ENCODE assay signal across 8 mouse cellular contexts in the genomic region with DNA sequence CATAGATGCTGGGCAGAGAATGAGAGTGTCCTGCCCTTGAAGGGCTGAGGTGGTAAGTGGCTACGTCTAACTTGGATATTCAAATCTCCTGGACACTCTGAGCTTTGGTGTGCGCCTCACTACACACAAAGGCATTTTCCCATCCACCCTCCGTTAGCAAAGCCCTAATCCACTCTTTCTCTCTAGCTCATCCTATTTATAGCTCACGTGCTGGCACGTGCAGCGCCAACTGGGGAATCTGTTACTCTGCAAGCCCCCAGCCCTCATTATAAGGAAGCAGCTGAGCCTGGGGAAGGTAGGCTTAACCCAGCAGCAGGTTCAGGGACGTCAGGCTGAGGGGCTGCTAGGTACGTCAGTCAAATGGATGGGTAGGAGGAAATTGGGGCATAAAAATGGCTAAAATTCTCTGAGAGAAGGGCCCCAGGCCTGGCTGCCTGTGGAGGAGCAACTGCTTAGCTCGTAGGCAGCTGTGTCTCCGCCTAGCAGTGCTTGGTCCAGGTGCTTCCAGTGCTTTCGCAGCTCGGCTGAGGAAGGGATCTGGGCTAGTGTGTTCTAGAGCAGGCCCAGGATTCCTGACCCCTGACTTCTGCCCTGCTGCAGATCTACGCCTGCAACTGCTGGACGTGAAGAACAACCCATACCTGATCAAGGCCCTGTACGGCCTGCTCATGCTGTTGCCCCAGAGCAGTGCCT. TPM values are rescaled to one million over a fixed set of nuclear protein-coding genes. Genes with fewer than 3 reads are reported as not detected.
DNase-seq lines count a peak whose midpoint lies in the region; ATAC-seq and TF ChIP-seq lines count a peak whose summit lies in the region.

No protein-coding gene starts in this region.

- intact Hi-C loops in heart, postnatal 25 days (cut with DNase I), result no loop called here
- intact Hi-C loops in left cerebral cortex, postnatal 36 days (cut with DNase I), result no loop called here

- DNase-seq in heart, postnatal 0 days (ENCODE audit: low spot score), result peak; percentile 49
- no peak for DNase-seq in heart, postnatal 25 days (ENCODE audit: low spot score)
- peak; percentile 81 for DNase-seq in brain, embryonic 14.5 days (ENCODE audit: low read depth)
- DNase-seq in left cerebral cortex, postnatal 36 days (ENCODE audit: low spot score in 2 of 2), result no peak
- DNase-seq in testis, postnatal 10 days (ENCODE audit: low spot score), result no peak

- TF ChIP-seq CTCF in heart, postnatal 0 days (IDR thresholded peaks at IDR 0.05; ENCODE audit: low read depth), result no peak
- TF ChIP-seq CTCF in brain, embryonic 14.5 days (IDR thresholded peaks at IDR 0.05; ENCODE audit: borderline replicate concordance, extremely low read depth, insufficient read depth, insufficient read length), result no peak

- no peak for TF ChIP-seq EP300 in heart, postnatal 0 days (IDR thresholded peaks at IDR 0.05; ENCODE audit: low read depth)

- H3K36me3 ChIP-seq in heart, postnatal 0 days (replicated peaks; ENCODE audit: control insufficient read depth, insufficient read depth, low read length), result no peaks in the 10 kb centered on the region
- peaks cover 17% of the 10 kb centered on the region; the same call in 1 of the 2 replicates for H3K36me3 ChIP-seq in embryonic facial prominence, embryonic 15.5 days
- H3K36me3 ChIP-seq in limb, embryonic 13.5 days, result peaks cover 35% of the 10 kb centered on the region

- H3K4me1 ChIP-seq in heart, postnatal 0 days (ENCODE audit: control insufficient read depth, insufficient read depth), result peaks cover 83% of the 10 kb centered on the region
- H3K4me1 ChIP-seq in embryonic facial prominence, embryonic 15.5 days, result peaks cover 95% of the 10 kb centered on the region
- peaks cover 67% of the 10 kb centered on the region for H3K4me1 ChIP-seq in limb, embryonic 13.5 days

- H3K27ac ChIP-seq in heart, postnatal 0 days (ENCODE audit: low read depth), result peak overlapping the region; percentile 81
- peak overlapping the region; percentile 92 for H3K27ac ChIP-seq in embryonic facial prominence, embryonic 15.5 days (replicated peaks)
- H3K27ac ChIP-seq in limb, embryonic 13.5 days, result peak overlapping the region; percentile 78

- no peak for ATAC-seq in heart, postnatal 0 days (ENCODE audit: insufficient read depth, low read depth)
- ATAC-seq in embryonic facial prominence, embryonic 15.5 days (ENCODE audit: insufficient number of reproducible peaks, low FRiP score, low TSS enrichment, low read depth), result no peak
- no peak for ATAC-seq in limb, embryonic 13.5 days (ENCODE audit: low FRiP score, low read depth)
- ATAC-seq in megakaryocyte, adult 5-6 weeks (ENCODE audit: poor library complexity, severe bottlenecking), result no peak

- no peak overlapping the region for H3K4me3 ChIP-seq in heart, postnatal 0 days (ENCODE audit: low read depth, low read length)
- H3K4me3 ChIP-seq in embryonic facial prominence, embryonic 15.5 days (replicated peaks), result no peak overlapping the region
- H3K4me3 ChIP-seq in limb, embryonic 13.5 days, result no peak overlapping the region

- H3K9me3 ChIP-seq in heart, postnatal 0 days (replicated peaks; ENCODE audit: control insufficient read depth, low read length), result no peaks in the 10 kb centered on the region
- H3K9me3 ChIP-seq in embryonic facial prominence, embryonic 15.5 days (replicated peaks), result no peaks in the 10 kb centered on the region
- no peaks in the 10 kb centered on the region for H3K9me3 ChIP-seq in limb, embryonic 13.5 days

- H3K4me2 ChIP-seq in heart, postnatal 0 days (ENCODE audit: low read depth, low read length), result no peak overlapping the region
- no peak overlapping the region for H3K4me2 ChIP-seq in embryonic facial prominence, embryonic 15.5 days (replicated peaks)
- no peak overlapping the region; the same call in 1 of the 2 replicates for H3K4me2 ChIP-seq in limb, embryonic 13.5 days (replicated peaks)

- no peaks in the 10 kb centered on the region for H3K27me3 ChIP-seq in heart, postnatal 0 days (ENCODE audit: control insufficient read depth, insufficient read depth, low read length)
- H3K27me3 ChIP-seq in embryonic facial prominence, embryonic 15.5 days, result no peaks in the 10 kb centered on the region
- no peaks in the 10 kb centered on the region for H3K27me3 ChIP-seq in limb, embryonic 13.5 days

- TF ChIP-seq POLR2A in brain, embryonic 14.5 days (IDR thresholded peaks at IDR 0.05; ENCODE audit: borderline replicate concordance, extremely low read depth, insufficient read depth, insufficient read length, poor library complexity, severe bottlenecking), result no peak

- 55% methylated on average over 15 of the region's 15 CpGs for WGBS in heart, postnatal 0 days
- WGBS in embryonic facial prominence, embryonic 15.5 days, result 58% methylated on average over 15 of the region's 15 CpGs
- 73% methylated on average over 15 of the region's 15 CpGs for WGBS in limb, embryonic 13.5 days

- H3K9ac ChIP-seq in heart, postnatal 0 days (replicated peaks; ENCODE audit: low read depth, low read length), result no peak overlapping the region
- 0 out of 2 replicates have a peak overlapping the region, but pooled peaks have one; percentile 1 for H3K9ac ChIP-seq in embryonic facial prominence, embryonic 15.5 days
- peak overlapping the region; percentile 32; the same call in 1 of the 2 replicates for H3K9ac ChIP-seq in limb, embryonic 13.5 days

RNA-seq across cellular contexts. Expression of gene Mtss1l, which starts 6.3 kb away (rescaled TPM):
- total RNA-seq in heart, postnatal 0 days (2014; rRNA removed; ENCODE audit: low replicate concordance), result 11.3 and 12.6 TPM in 2 replicates
- 4.1 and 5.1 TPM in 2 replicates for polyA plus RNA-seq in heart, postnatal 0 days (2015; fragmentation: Nextera tagmentation; extraction: Ambion mirVana)
- total RNA-seq in heart, postnatal 25 days (2021), result 10 to 100 TPM; 33.8 to 36.1 TPM
- polyA plus RNA-seq in brain, embryonic 14.5 days (2012; rRNA removed), result 117 and 189 TPM in 2 replicates
- 13.8 and 15.8 TPM in 2 replicates for polyA plus RNA-seq in embryonic facial prominence, embryonic 15.5 days (2015; fragmentation: Nextera tagmentation; extraction: Ambion mirVana)
- 10.4 and 11.7 TPM in 2 replicates for polyA plus RNA-seq in limb, embryonic 13.5 days (2015; fragmentation: Nextera tagmentation; extraction: Ambion mirVana)
- total RNA-seq in left cerebral cortex, postnatal 36 days (2021), result 100 to 1,000 TPM; 196 to 205 TPM
- 0.80 and 0.85 TPM in 2 replicates for total RNA-seq in megakaryocyte, adult 5-6 weeks (2015)
- 0.04 and 0.41 TPM in 2 replicates for total RNA-seq in megakaryocyte, adult 5-6 weeks (2017)

Comparison
In these comparisons a context has a peak if more than half of its experiments do, and no peak if none do; other contexts are left out.
1. DNase-seq: peak in heart, postnatal 0 days (single experiment) and brain, embryonic 14.5 days (single experiment); none in heart, postnatal 25 days (single experiment), left cerebral cortex, postnatal 36 days (0 of 2) and testis, postnatal 10 days (single experiment).
2. RNA of gene Mtss1l, which starts 6.3 kb away (total RNA-seq): 196 to 205 TPM in left cerebral cortex, postnatal 36 days; 33.8 to 36.1 TPM in heart, postnatal 25 days, 11.3 to 12.6 TPM in heart, postnatal 0 days and 0.04 to 0.85 TPM in megakaryocyte, adult 5-6 weeks; every median in the first group is over 4 times any median in the second.
3. Peak in every context shown above with its lines, with median percentiles within 50 percentile points of each other: H3K27ac ChIP-seq.